Mouse (Mus musculus): ENCODE data around the gene Kcnq4. TPM values are rescaled to one million over a fixed set of nuclear protein-coding genes. Genes with fewer than 3 reads are reported as not detected.

Gene Kcnq4
- polyA plus RNA-seq, 1 experiment from 2014 or later: 2.3 TPM

DNA sequence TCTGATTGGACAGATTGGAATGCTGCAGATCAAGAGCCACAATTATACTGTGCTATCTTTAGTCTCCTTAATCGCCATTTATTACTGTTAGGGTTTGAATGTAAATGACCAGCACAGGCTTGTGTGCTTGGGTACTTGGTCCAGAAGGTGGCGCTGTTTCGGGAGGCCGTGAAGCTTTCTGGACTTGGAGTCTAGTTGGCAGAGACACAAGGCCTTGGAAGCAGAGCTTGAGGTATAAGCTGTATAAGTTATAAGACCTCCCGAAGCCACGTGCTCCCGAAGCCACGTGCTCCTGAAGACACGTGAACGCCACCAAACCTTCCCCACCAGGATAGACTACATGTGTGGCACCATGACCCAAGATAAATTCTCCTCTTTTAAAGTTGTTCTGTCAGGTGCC, 55.7 kb downstream of the Kcnq4 start:
- no peaks in the 10 kb centered on the region for H3K9me3 ChIP-seq
- ATAC-seq: no peak
- no peaks in the 10 kb centered on the region for H3K4me1 ChIP-seq (replicated peaks)
- no peak overlapping the region for H3K4me2 ChIP-seq (replicated peaks)
- 44% methylated on average over 10 of the region's 10 CpGs for WGBS
- no peaks in the 10 kb centered on the region for H3K27me3 ChIP-seq (replicated peaks)
- no peak overlapping the region for H3K4me3 ChIP-seq (replicated peaks)
- H3K9ac ChIP-seq: no peak overlapping the region
- H3K36me3 ChIP-seq: no peaks in the 10 kb centered on the region; the same call in 1 of the 2 replicates
- no peak overlapping the region for H3K27ac ChIP-seq

DNA sequence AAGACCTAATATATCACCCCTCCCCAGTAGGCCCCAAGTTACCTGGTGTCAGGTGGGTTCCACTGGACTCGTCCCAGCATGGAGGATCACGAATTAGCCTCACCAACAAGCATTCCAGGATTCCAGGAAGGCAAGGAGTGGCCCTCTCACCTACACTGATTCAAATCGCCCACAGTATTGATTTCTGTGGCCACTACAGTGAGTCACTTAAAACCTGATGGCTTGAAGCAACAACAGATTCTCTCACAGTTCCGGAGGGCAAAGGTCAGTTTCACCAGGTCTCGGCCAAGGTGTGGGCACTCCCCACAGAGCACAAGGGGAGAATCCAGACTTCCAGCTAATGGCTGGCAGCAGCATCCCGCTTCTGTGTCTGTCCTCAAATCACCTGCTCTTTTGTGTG, 59.1 kb downstream of the Kcnq4 start:
- H3K27ac ChIP-seq: no peak overlapping the region
- peak; percentile 70 for ATAC-seq
- no peak overlapping the region for H3K9ac ChIP-seq
- no peaks in the 10 kb centered on the region for H3K4me1 ChIP-seq (replicated peaks)
- H3K9me3 ChIP-seq: no peaks in the 10 kb centered on the region
- no peak overlapping the region for H3K4me3 ChIP-seq (replicated peaks)
- H3K27me3 ChIP-seq (replicated peaks): no peaks in the 10 kb centered on the region
- no peak overlapping the region for H3K4me2 ChIP-seq (replicated peaks)
- H3K36me3 ChIP-seq: no peaks in the 10 kb centered on the region
- WGBS: 56% methylated on average over 6 of the region's 6 CpGs

DNA sequence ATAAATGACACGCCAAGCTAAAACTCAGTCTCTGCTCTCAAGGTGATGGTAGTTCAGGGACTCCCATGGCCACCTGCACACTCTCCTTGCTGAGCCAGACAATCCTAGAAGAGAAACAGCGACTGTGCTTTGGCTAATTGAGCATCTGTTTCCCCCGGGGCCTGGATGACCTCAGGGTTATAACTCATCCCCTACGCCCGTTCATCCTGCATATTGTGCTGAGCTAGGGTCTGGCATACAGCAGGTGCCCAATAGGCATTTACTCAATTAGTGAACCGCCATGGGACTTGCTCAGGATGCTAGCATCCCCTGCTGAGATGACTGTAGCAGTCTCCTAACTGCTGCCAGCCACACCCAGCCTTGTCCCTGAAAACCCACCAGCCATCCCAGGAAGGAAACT, 61.1 kb downstream of the Kcnq4 start:
- Histone ChIP-seq H3K4me2 (replicated peaks) (no peak overlapping the region), H3K9ac (no peak overlapping the region), H3K27ac (no peak overlapping the region), H3K4me1 (replicated peaks) (no peaks in the 10 kb centered on the region), H3K36me3 (no peaks in the 10 kb centered on the region), H3K9me3 (no peaks in the 10 kb centered on the region), H3K4me3 (replicated peaks) (no peak overlapping the region), H3K27me3 (replicated peaks) (no peaks in the 10 kb centered on the region)
- ATAC-seq: no peak
- WGBS: 41% methylated on average over 6 of the region's 6 CpGs

DNA sequence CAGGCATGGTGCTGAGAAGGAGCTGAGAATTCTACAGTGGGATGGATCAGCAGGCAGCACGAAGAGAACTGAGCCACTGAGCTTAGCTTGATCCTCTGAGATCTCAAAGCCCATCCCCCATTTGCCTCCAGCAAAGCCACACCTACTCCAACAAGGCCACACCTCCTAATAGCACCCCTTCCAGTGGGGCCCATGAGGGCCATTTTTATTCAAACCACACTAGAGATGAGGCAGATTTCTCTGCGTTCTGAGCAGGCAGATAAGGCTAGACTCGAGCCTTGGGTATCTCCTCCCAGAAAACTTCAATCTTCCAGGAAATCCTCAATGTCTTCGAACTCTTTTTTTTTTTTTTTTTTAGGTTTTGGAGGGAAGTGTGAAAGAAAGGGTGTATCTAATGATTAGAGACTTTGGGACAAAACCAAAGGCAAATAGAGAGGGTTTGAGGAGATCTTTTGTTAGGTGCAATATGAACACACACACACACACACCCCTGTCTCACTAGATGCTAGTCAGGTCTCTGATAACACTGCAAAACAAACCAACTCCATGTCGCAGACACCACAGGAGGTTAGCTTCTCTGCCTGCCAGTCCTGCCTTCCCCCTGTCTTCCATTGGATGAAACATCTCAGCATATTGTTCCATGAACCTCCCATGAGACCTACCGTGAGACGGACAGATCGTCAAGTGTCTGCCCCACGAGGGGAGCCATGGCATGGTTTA, 65.0 kb downstream of the Kcnq4 start:
- H3K36me3 ChIP-seq: no peaks in the 10 kb centered on the region
- H3K4me2 ChIP-seq (replicated peaks): no peak overlapping the region
- no peaks in the 10 kb centered on the region for H3K4me1 ChIP-seq (replicated peaks)
- H3K9ac ChIP-seq: no peak overlapping the region
- WGBS: 46% methylated on average over 9 of the region's 9 CpGs
- no peak overlapping the region for H3K4me3 ChIP-seq (replicated peaks)
- no peak overlapping the region for H3K27ac ChIP-seq
- ATAC-seq: no peak
- no peaks in the 10 kb centered on the region for H3K27me3 ChIP-seq (replicated peaks)
- no peaks in the 10 kb centered on the region for H3K9me3 ChIP-seq

DNA sequence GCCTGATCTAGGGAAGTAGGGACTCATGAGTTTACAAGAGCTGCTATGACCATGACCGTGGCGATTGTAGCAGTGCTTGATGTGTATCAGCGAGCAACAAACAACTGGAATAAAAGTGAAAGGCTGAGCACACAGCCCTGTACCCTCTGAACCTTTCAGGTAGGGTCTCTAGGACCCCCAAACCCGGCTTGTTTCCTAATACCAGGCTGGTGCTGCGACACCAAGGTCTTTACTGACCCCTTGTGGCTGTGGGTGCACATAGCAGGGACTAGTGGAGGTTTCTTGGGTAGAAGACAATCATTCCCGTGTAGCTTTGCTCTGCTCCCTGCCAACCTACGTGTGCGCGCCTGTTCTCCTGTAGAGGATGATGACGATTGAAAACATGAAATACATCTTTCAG, 66.2 kb downstream of the Kcnq4 start:
- Histone ChIP-seq H3K4me1 (replicated peaks) (no peaks in the 10 kb centered on the region), H3K4me2 (replicated peaks) (no peak overlapping the region), H3K9ac (no peak overlapping the region), H3K36me3 (no peaks in the 10 kb centered on the region), H3K9me3 (no peaks in the 10 kb centered on the region), H3K27ac (no peak overlapping the region), H3K4me3 (replicated peaks) (no peak overlapping the region), H3K27me3 (replicated peaks) (no peaks in the 10 kb centered on the region)
- 41% methylated on average over 10 of the region's 10 CpGs for WGBS
- ATAC-seq: 0 out of 2 replicates have a peak, but pooled peaks have one; percentile 24

DNA sequence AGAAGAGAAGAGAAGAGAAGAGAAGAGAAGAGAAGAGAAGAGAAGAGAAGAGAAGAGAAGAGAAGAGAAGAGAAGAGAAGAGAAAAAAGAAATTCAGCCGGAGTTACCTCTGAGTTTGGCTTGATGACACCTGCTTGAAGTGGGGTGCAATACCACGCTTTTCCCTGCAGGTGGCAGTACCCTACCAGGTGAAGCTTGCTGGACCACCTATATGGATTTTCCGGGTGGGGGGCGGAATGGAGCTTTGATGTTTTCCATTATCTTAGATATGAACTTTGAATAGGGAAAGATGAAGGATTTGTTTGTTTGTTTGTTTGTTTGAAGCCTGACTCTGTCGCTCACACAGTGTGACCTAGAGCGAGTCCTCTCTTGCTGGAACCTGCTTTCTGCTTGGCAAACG, 67.5 kb downstream of the Kcnq4 start:
- Histone ChIP-seq H3K9ac (no peak overlapping the region), H3K27me3 (replicated peaks) (no peaks in the 10 kb centered on the region), H3K4me3 (replicated peaks) (no peak overlapping the region), H3K36me3 (no peaks in the 10 kb centered on the region), H3K4me2 (replicated peaks) (no peak overlapping the region), H3K27ac (no peak overlapping the region), H3K9me3 (no peaks in the 10 kb centered on the region), H3K4me1 (replicated peaks) (no peaks in the 10 kb centered on the region)
- ATAC-seq: no peak
- WGBS: 49% methylated on average over 7 of the region's 7 CpGs

DNA sequence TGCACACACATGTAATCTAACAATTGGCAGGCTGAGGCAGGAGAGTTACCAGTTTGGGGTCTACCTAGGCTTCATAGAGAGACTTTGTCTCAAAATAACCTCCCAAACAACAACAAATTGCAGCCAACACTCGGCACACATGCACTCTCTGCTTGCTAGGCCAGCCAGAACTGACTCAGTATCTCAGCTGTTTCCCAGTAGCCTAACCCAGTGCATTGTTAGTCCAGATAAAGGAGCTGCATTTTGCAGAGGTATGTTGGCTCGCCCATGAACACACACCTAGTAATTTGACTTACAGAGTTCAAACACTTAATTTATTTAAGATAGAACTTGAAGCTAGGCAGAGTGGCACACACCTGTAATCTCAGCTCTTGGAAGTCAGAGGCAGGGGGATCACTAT, 72.8 kb downstream of the Kcnq4 start:
- 62% methylated on average over 2 of the region's 2 CpGs for WGBS
- no peak overlapping the region for H3K4me3 ChIP-seq (replicated peaks)
- no peak overlapping the region for H3K27ac ChIP-seq
- ATAC-seq: no peak
- no peaks in the 10 kb centered on the region for H3K4me1 ChIP-seq (replicated peaks)
- H3K9me3 ChIP-seq: no peaks in the 10 kb centered on the region
- no peaks in the 10 kb centered on the region for H3K36me3 ChIP-seq
- no peak overlapping the region for H3K4me2 ChIP-seq (replicated peaks)
- H3K9ac ChIP-seq: no peak overlapping the region
- no peaks in the 10 kb centered on the region for H3K27me3 ChIP-seq (replicated peaks)

DNA sequence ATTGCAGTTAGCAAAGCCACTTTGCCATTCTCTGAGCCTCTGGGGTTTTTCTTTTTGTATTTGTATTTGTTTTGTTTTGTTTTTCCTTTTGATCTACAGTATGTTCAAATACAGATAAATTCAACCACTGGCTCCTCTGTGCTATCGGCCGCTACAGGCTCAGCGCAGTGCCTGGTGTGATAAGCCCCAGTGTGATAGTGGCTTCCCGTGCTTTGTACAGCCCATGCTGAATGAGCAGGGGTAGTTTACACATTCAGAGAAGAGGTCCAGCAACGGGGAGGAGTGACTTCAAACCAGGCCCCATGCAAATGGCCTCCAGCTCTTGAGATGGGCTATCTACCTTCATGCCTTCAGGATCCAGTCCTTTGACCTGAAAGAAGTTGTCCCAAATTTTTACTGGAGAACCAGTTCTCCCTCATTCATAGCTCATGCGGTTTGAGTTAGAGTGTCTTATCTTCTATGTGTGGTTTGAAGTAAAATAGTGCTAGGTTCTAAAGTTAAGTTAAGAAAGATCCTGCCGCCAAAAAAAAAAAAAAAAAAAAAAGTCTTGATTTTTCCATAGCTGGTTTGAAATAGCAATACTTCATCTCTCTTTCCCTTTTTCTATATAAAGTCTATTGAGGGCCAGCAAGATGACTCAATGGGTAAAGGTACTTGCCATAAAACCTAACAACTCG, 73.5 kb downstream of the Kcnq4 start:
- no peak overlapping the region for H3K27ac ChIP-seq
- no peaks in the 10 kb centered on the region for H3K9me3 ChIP-seq
- H3K4me2 ChIP-seq (replicated peaks): no peak overlapping the region
- H3K9ac ChIP-seq: no peak overlapping the region
- no peak overlapping the region for H3K4me3 ChIP-seq (replicated peaks)
- no peaks in the 10 kb centered on the region for H3K27me3 ChIP-seq (replicated peaks)
- H3K4me1 ChIP-seq (replicated peaks): no peaks in the 10 kb centered on the region
- WGBS: 67% methylated on average over 8 of the region's 8 CpGs
- H3K36me3 ChIP-seq: no peaks in the 10 kb centered on the region
- ATAC-seq: peak; percentile 66; the same call in 1 of the 2 replicates

DNA sequence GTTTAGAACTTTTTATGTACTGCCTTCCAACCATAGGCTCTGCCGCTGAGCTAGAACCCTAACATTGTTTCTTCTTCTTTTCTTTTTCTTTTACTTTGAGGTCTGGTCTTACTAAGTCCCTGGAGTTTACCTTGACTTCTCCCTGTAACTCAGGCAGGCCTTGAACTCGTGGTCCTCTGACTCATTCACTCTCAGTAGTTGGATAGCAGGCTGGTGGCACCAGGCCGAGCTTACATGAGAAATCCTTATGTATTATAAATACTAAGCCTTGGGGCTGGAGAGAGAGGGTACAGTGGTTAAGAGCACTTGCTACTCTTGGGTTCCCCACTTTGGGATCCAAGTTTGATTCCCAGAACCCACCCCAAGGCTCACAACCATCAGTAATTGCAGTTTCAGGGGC, 74.8 kb downstream of the Kcnq4 start:
- H3K27me3 ChIP-seq (replicated peaks): peaks cover 5% of the 10 kb centered on the region; the same call in 1 of the 2 replicates
- no peaks in the 10 kb centered on the region for H3K9me3 ChIP-seq
- no peak overlapping the region for H3K27ac ChIP-seq
- WGBS: 83% methylated on average over 3 of the region's 3 CpGs
- H3K9ac ChIP-seq: no peak overlapping the region
- no peaks in the 10 kb centered on the region for H3K4me1 ChIP-seq (replicated peaks)
- H3K4me3 ChIP-seq (replicated peaks): no peak overlapping the region
- ATAC-seq: no peak
- no peak overlapping the region for H3K4me2 ChIP-seq (replicated peaks)
- no peaks in the 10 kb centered on the region for H3K36me3 ChIP-seq

DNA sequence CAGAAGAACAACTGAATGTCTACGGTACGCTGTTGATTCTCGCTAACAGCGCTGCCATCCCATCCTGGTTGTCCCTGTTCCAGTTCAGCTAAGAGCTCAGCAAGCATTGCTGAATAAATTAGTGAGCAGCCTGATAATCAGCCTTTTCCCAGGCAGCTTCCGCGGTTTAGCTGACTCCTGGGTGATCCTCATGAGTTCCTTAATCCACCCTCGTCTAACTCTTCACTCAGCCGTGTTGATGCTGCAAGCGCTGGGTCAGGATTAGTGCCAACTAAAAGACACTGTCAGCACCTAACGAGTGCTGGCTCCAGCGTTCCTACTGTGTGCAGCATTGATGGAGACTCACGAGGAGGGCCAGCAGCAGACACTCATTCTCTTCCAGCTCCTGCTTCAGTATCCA, 77.4 kb downstream of the Kcnq4 start:
- Histone ChIP-seq H3K4me3 (replicated peaks) (no peak overlapping the region), H3K4me2 (replicated peaks) (no peak overlapping the region), H3K36me3 (no peaks in the 10 kb centered on the region), H3K27me3 (replicated peaks) (peaks cover 8% of the 10 kb centered on the region; the same call in 1 of the 2 replicates), H3K4me1 (replicated peaks) (peaks cover 11% of the 10 kb centered on the region), H3K9ac (no peak overlapping the region), H3K27ac (no peak overlapping the region), H3K9me3 (no peaks in the 10 kb centered on the region)
- ATAC-seq: no peak
- WGBS: 58% methylated on average over 12 of the region's 12 CpGs

DNA sequence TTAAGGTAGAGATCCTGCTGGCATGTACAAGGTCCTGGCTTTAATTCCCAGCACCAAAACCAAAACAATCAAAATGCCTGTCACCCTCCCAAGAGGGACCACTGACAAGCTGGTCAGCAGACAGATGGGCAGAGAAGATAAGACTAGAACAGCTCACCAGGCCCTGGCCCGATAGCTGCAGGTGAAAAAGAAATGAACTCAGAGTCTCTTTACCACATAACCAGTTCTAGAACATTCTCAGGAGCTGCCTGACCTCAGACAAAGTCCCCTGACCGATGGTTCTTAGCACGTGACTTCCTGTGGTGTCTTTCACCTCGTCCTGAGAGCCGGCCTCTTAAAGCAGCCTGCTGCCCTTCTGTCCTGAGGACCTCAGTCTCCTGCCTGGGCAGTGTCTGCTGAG, 78.8 kb downstream of the Kcnq4 start:
- Histone ChIP-seq H3K4me1 (replicated peaks) (peaks cover 11% of the 10 kb centered on the region), H3K27ac (no peak overlapping the region), H3K9me3 (no peaks in the 10 kb centered on the region), H3K4me3 (replicated peaks) (no peak overlapping the region), H3K9ac (no peak overlapping the region), H3K27me3 (replicated peaks) (peaks cover 8% of the 10 kb centered on the region; the same call in 1 of the 2 replicates), H3K36me3 (no peaks in the 10 kb centered on the region), H3K4me2 (replicated peaks) (no peak overlapping the region)
- ATAC-seq: no peak
- WGBS: 72% methylated on average over 5 of the region's 5 CpGs

DNA sequence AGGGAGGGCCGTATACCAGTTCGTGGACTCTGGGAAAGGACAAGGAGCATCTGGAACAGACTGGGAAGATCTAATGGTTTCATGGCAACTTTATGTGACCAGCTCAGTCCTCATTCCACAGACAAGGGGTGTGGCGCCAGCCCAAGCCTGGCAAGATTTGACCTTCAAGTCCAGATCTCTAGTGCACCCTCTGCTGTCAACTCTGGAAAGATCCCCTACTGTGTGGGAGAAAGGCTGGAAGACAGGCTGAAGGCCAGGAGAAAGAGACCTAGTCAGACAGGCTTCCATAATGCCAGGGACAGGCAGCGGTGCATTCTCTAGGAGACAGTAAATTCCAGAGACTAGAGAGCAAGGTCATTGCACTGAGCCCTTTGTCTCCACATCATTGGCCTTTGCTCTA, 79.9 kb downstream of the Kcnq4 start:
- no peak overlapping the region for H3K27ac ChIP-seq
- H3K4me3 ChIP-seq (replicated peaks): no peak overlapping the region
- no peak overlapping the region for H3K9ac ChIP-seq
- no peak overlapping the region for H3K4me2 ChIP-seq (replicated peaks)
- ATAC-seq: no peak
- WGBS: 91% methylated on average over 4 of the region's 4 CpGs
- peaks cover 11% of the 10 kb centered on the region for H3K4me1 ChIP-seq (replicated peaks)
- no peaks in the 10 kb centered on the region for H3K36me3 ChIP-seq
- peaks cover 8% of the 10 kb centered on the region; the same call in 1 of the 2 replicates for H3K27me3 ChIP-seq (replicated peaks)
- no peaks in the 10 kb centered on the region for H3K9me3 ChIP-seq

DNA sequence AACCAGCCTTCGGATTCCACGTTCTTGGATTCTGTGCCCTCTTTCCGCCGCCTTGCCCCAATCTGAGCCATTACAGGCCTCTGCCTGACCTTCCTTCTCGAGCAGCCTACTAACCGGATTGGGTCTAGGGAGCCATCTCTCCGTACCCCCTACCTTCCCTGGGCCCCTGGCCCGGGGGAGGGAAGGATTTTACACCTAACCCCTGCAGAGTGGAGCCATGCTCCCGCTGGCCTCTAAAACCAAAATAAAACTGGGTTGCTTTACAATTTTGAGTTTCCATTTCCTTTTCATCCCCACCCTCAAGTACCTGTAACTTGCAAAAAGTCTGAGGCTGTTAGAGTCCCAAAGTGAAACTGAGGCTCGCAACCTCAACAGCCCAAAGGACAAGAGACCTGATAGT, 80.9 kb downstream of the Kcnq4 start:
- Histone ChIP-seq H3K27ac (no peak overlapping the region), H3K9ac (peak overlapping the region; percentile 56), H3K27me3 (replicated peaks) (peaks cover 8% of the 10 kb centered on the region; the same call in 1 of the 2 replicates), H3K4me2 (replicated peaks) (peak overlapping the region; percentile 100), H3K4me3 (replicated peaks) (peak overlapping the region; percentile 59), H3K9me3 (no peaks in the 10 kb centered on the region), H3K4me1 (replicated peaks) (peaks cover 11% of the 10 kb centered on the region), H3K36me3 (no peaks in the 10 kb centered on the region)
- WGBS: 24% methylated on average over 10 of the region's 10 CpGs
- no peak for ATAC-seq
